18 mouse cellular contexts compared by ENCODE assay signal in the genomic region with DNA sequence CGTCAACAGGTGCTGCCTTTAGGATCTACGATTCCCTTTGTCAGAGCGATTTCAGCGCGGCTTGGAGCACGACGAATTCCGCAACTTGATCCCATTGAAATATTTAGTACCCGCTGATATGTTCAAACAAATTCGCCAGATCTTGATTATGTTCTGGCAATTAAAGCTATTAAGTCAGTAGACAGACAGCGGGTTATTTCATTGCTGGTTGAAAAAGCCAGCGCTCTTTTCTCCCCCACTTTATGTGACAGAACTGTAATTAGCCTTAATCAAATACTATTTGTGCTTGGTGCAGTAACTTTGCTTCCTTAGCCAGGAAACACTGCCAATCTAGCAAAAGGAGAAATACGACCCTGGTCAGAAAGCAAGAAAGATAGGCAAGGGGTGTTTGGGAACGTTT.
A peak's percentile ranks its signal among the peaks of the same experiment; 100 is the strongest.
DNase-seq lines count a peak whose midpoint lies in the region; ATAC-seq and TF ChIP-seq lines count a peak whose summit lies in the region.
"Had no signal": no experiment of that assay in that cellular context is flagged by ENCODE, and none has a peak within 500 bp of the region (broad histone marks: within the 10 kb centered on the region; RNA-seq: fewer than 3 reads in every experiment).

No protein-coding gene starts in this region.

- WGBS in forebrain, embryonic 15.5 days = 32% methylated on average over 14 of the region's 14 CpGs
- 92% methylated on average over 14 of the region's 14 CpGs for WGBS in forebrain, embryonic 10.5 days
- WGBS in kidney, postnatal 0 days = 50% methylated on average over 14 of the region's 14 CpGs
- WGBS in embryonic facial prominence, embryonic 10.5 days = 72% methylated on average over 14 of the region's 14 CpGs
- WGBS in limb, embryonic 13.5 days = 41% methylated on average over 14 of the region's 14 CpGs

- H3K4me3 ChIP-seq in forebrain, embryonic 15.5 days = no peak overlapping the region
- H3K4me3 ChIP-seq in forebrain, embryonic 10.5 days = no peak overlapping the region
- no peak overlapping the region for H3K4me3 ChIP-seq in kidney, postnatal 0 days (replicated peaks; ENCODE audit: low read depth, low read length)
- peak overlapping the region; percentile 29; the same call in 1 of the 2 replicates for H3K4me3 ChIP-seq in embryonic facial prominence, embryonic 10.5 days
- H3K4me3 ChIP-seq in limb, embryonic 13.5 days = no peak overlapping the region
- H3K4me3 ChIP-seq: embryonic facial prominence, embryonic 15.5 days; heart, embryonic 15.5 days had no signal

- peak overlapping the region; percentile 24 for H3K4me2 ChIP-seq in forebrain, embryonic 15.5 days (replicated peaks)
- peak overlapping the region; percentile 37; the same call in 1 of the 2 replicates for H3K4me2 ChIP-seq in kidney, postnatal 0 days (ENCODE audit: low read length)
- peak overlapping the region; percentile 41 for H3K4me2 ChIP-seq in limb, embryonic 13.5 days (replicated peaks)
- H3K4me2 ChIP-seq: embryonic facial prominence, embryonic 15.5 days; heart, embryonic 15.5 days had no signal

- intact Hi-C loops in left cerebral cortex, postnatal 36 days (cut with DNase I) = no loop called here

- H3K9ac ChIP-seq in forebrain, embryonic 15.5 days (replicated peaks) = no peak overlapping the region
- no peak overlapping the region for H3K9ac ChIP-seq in kidney, postnatal 0 days (ENCODE audit: low read depth, low read length)
- H3K9ac ChIP-seq in limb, embryonic 13.5 days = no peak overlapping the region
- H3K9ac ChIP-seq: embryonic facial prominence, embryonic 15.5 days; heart, embryonic 15.5 days had no signal

- H3K27ac ChIP-seq in forebrain, embryonic 15.5 days (replicated peaks) = peak overlapping the region; percentile 29
- H3K27ac ChIP-seq in forebrain, embryonic 10.5 days = no peak overlapping the region
- peak overlapping the region; percentile 42; the same call in 1 of the 2 replicates for H3K27ac ChIP-seq in kidney, postnatal 0 days
- no peak overlapping the region for H3K27ac ChIP-seq in embryonic facial prominence, embryonic 10.5 days (replicated peaks)
- no peak overlapping the region for H3K27ac ChIP-seq in limb, embryonic 13.5 days
- H3K27ac ChIP-seq: embryonic facial prominence, embryonic 15.5 days; heart, embryonic 15.5 days; stomach, postnatal 0 days had no signal

- no peak for TF ChIP-seq CTCF in kidney, postnatal 0 days (IDR thresholded peaks at IDR 0.05; ENCODE audit: low read depth)

- H3K9me3 ChIP-seq in forebrain, embryonic 15.5 days = no peaks in the 10 kb centered on the region
- peaks cover 9% of the 10 kb centered on the region; the same call in 1 of the 2 replicates for H3K9me3 ChIP-seq in forebrain, embryonic 10.5 days
- H3K9me3 ChIP-seq in kidney, postnatal 0 days (replicated peaks; ENCODE audit: low read length) = no peaks in the 10 kb centered on the region
- peaks cover 4% of the 10 kb centered on the region; the same call in 1 of the 2 replicates for H3K9me3 ChIP-seq in embryonic facial prominence, embryonic 10.5 days
- no peaks in the 10 kb centered on the region for H3K9me3 ChIP-seq in limb, embryonic 13.5 days
- H3K9me3 ChIP-seq: embryonic facial prominence, embryonic 15.5 days; heart, embryonic 15.5 days had no signal

- peak; percentile 55; the same call in 1 of the 2 replicates for ATAC-seq in forebrain, embryonic 15.5 days (replicated peaks)
- ATAC-seq in kidney, postnatal 0 days (replicated peaks; ENCODE audit: low FRiP score, low read depth) = no peak
- no peak for ATAC-seq in limb, embryonic 13.5 days (ENCODE audit: low FRiP score, low read depth)
- ATAC-seq in erythroblast, adult 5-6 weeks (replicated peaks; ENCODE audit: low FRiP score, poor library complexity, severe bottlenecking) = no peak
- ATAC-seq: Patski had no signal

- H3K4me1 ChIP-seq in forebrain, embryonic 15.5 days = peaks cover 34% of the 10 kb centered on the region
- peaks cover 52% of the 10 kb centered on the region for H3K4me1 ChIP-seq in forebrain, embryonic 10.5 days
- H3K4me1 ChIP-seq in kidney, postnatal 0 days (replicated peaks; ENCODE audit: insufficient read depth, low read length) = peaks cover 6% of the 10 kb centered on the region; the same call in 1 of the 2 replicates
- peaks cover 45% of the 10 kb centered on the region for H3K4me1 ChIP-seq in embryonic facial prominence, embryonic 10.5 days
- H3K4me1 ChIP-seq in limb, embryonic 13.5 days = peaks cover 15% of the 10 kb centered on the region
- H3K4me1 ChIP-seq: heart, embryonic 15.5 days had no signal

- no peaks in the 10 kb centered on the region for H3K27me3 ChIP-seq in forebrain, embryonic 15.5 days
- H3K27me3 ChIP-seq in forebrain, embryonic 10.5 days (ENCODE audit: poor library complexity, severe bottlenecking) = no peaks in the 10 kb centered on the region
- no peaks in the 10 kb centered on the region for H3K27me3 ChIP-seq in kidney, postnatal 0 days (ENCODE audit: insufficient read depth, low read length)
- no peaks in the 10 kb centered on the region for H3K27me3 ChIP-seq in embryonic facial prominence, embryonic 10.5 days (replicated peaks; ENCODE audit: low read depth, poor library complexity, severe bottlenecking)
- H3K27me3 ChIP-seq in limb, embryonic 13.5 days = no peaks in the 10 kb centered on the region
- H3K27me3 ChIP-seq: embryonic facial prominence, embryonic 15.5 days; heart, embryonic 15.5 days; Patski had no signal

- no peak for DNase-seq in forebrain, embryonic 10.5 days (ENCODE audit: extremely low spot score, low spot score)
- no peak for DNase-seq in kidney, postnatal 0 days (ENCODE audit: low spot score)
- DNase-seq in kidney, postnatal 36 days = no peak
- DNase-seq in embryonic facial prominence, embryonic 10.5 days (ENCODE audit: low spot score) = no peak
- DNase-seq in left cerebral cortex, postnatal 36 days (ENCODE audit: low spot score in 2 of 2) = no peak
- DNase-seq: adrenal gland, postnatal 36 days; cerebellum, postnatal 14 days; kidney, adult 8-10 months; left cerebral cortex, postnatal 4 days; lung, postnatal 14 days; thymus, postnatal 36 days had no signal

- H3K36me3 ChIP-seq in forebrain, embryonic 15.5 days = no peaks in the 10 kb centered on the region
- peaks cover 4% of the 10 kb centered on the region; the same call in 1 of the 2 replicates for H3K36me3 ChIP-seq in forebrain, embryonic 10.5 days (replicated peaks)
- no peaks in the 10 kb centered on the region for H3K36me3 ChIP-seq in kidney, postnatal 0 days (ENCODE audit: insufficient read depth, low read length)
- peaks cover 4% of the 10 kb centered on the region; the same call in 1 of the 2 replicates for H3K36me3 ChIP-seq in embryonic facial prominence, embryonic 10.5 days (replicated peaks)
- H3K36me3 ChIP-seq in limb, embryonic 13.5 days = no peaks in the 10 kb centered on the region
- H3K36me3 ChIP-seq: embryonic facial prominence, embryonic 15.5 days; heart, embryonic 15.5 days had no signal

Comparison
In these comparisons a context has a peak if more than half of its experiments do, and no peak if none do; other contexts are left out.
1. H3K27ac ChIP-seq: peak in forebrain, embryonic 15.5 days (single experiment) and kidney, postnatal 0 days (single experiment); none in forebrain, embryonic 10.5 days (single experiment), embryonic facial prominence, embryonic 10.5 days (single experiment) and limb, embryonic 13.5 days (single experiment).
2. Peak in every context shown above with its lines, with median percentiles within 50 percentile points of each other: H3K4me2 ChIP-seq.